Mouse (Mus musculus): Measurements from ENCODE around the gene Lrrn4cl. TPM values are rescaled to one million over a fixed set of nuclear protein-coding genes. Genes with fewer than 3 reads are reported as not detected.

Gene Lrrn4cl
- polyA plus RNA-seq, 1 experiment = 0.37 TPM

GRCm38 (mm10) chr19:8897865-8898495, 47.4 kb downstream of the Lrrn4cl start, which contains the start of gene Ganab:
Gene Ganab, plus strand, starts transcription at chr19:8898071.
- TF ChIP-seq CTCF (IDR thresholded peaks at IDR 0.05; ENCODE audit: control insufficient read depth, insufficient read depth, insufficient replicate concordance, low read depth, low read length) (no peak), POLR2A (IDR thresholded peaks at IDR 0.05; ENCODE audit: control insufficient read depth, low read depth, low read length) (peak; percentile 93)
- H3K36me3 ChIP-seq (ENCODE audit: control insufficient read depth, insufficient read depth, low read length) = peaks cover 2% of the 10 kb centered on the region
- H3K4me1 ChIP-seq (ENCODE audit: control insufficient read depth, insufficient read depth, low read length) = peaks cover 14% of the 10 kb centered on the region
- peak within 1 kb of the TSS; percentile 80 for H3K27ac ChIP-seq (ENCODE audit: control insufficient read depth, insufficient read depth, low read depth, low read length)
- H3K4me3 ChIP-seq (ENCODE audit: control insufficient read depth, low read depth, low read length) = peak within 1 kb of the TSS; percentile 92
- no peaks in the 10 kb centered on the region for H3K27me3 ChIP-seq (ENCODE audit: control insufficient read depth, insufficient read depth, low read length)

GRCm38 (mm10) chr19:8898576-8898975, 48.0 kb downstream of the Lrrn4cl start:
- Histone ChIP-seq H3K27ac (ENCODE audit: control insufficient read depth, insufficient read depth, low read depth, low read length) (peak overlapping the region; percentile 80), H3K4me1 (ENCODE audit: control insufficient read depth, insufficient read depth, low read length) (peaks cover 13% of the 10 kb centered on the region), H3K4me3 (ENCODE audit: control insufficient read depth, low read depth, low read length) (peak overlapping the region; percentile 92), H3K36me3 (ENCODE audit: control insufficient read depth, insufficient read depth, low read length) (peaks cover 2% of the 10 kb centered on the region), H3K27me3 (ENCODE audit: control insufficient read depth, insufficient read depth, low read length) (no peaks in the 10 kb centered on the region)
- TF ChIP-seq CTCF (IDR thresholded peaks at IDR 0.05; ENCODE audit: control insufficient read depth, insufficient read depth, insufficient replicate concordance, low read depth, low read length) (no peak), POLR2A (IDR thresholded peaks at IDR 0.05; ENCODE audit: control insufficient read depth, low read depth, low read length) (no peak)

GRCm38 (mm10) chr19:8899079-8899478, 48.5 kb downstream of the Lrrn4cl start:
- Histone ChIP-seq H3K36me3 (ENCODE audit: control insufficient read depth, insufficient read depth, low read length) (peaks cover 2% of the 10 kb centered on the region), H3K4me1 (ENCODE audit: control insufficient read depth, insufficient read depth, low read length) (peaks cover 10% of the 10 kb centered on the region), H3K4me3 (ENCODE audit: control insufficient read depth, low read depth, low read length) (no peak overlapping the region), H3K27me3 (ENCODE audit: control insufficient read depth, insufficient read depth, low read length) (no peaks in the 10 kb centered on the region), H3K27ac (ENCODE audit: control insufficient read depth, insufficient read depth, low read depth, low read length) (no peak overlapping the region)
- TF ChIP-seq CTCF (IDR thresholded peaks at IDR 0.05; ENCODE audit: control insufficient read depth, insufficient read depth, insufficient replicate concordance, low read depth, low read length) (no peak), POLR2A (IDR thresholded peaks at IDR 0.05; ENCODE audit: control insufficient read depth, low read depth, low read length) (no peak)

- Histone ChIP-seq H3K4me3 (ENCODE audit: control insufficient read depth, low read depth, low read length) (no peak overlapping the region), H3K36me3 (ENCODE audit: control insufficient read depth, insufficient read depth, low read length) (peaks cover 2% of the 10 kb centered on the region), H3K4me1 (ENCODE audit: control insufficient read depth, insufficient read depth, low read length) (no peaks in the 10 kb centered on the region; the same call in 1 of the 2 replicates), H3K27me3 (ENCODE audit: control insufficient read depth, insufficient read depth, low read length) (no peaks in the 10 kb centered on the region), H3K27ac (ENCODE audit: control insufficient read depth, insufficient read depth, low read depth, low read length) (no peak overlapping the region)
- TF ChIP-seq POLR2A (IDR thresholded peaks at IDR 0.05; ENCODE audit: control insufficient read depth, low read depth, low read length) (no peak), CTCF (IDR thresholded peaks at IDR 0.05; ENCODE audit: control insufficient read depth, insufficient read depth, insufficient replicate concordance, low read depth, low read length) (no peak)
Observed at GRCm38 (mm10) chr19:8903412-8903811, 52.8 kb downstream of the Lrrn4cl start.

Other genes with a start within 250 kb of the Lrrn4cl start
- gene Slc22a6, start 232.7 kb upstream of the Lrrn4cl start, polyA plus RNA-seq (2012; rRNA removed) = not detected in 2 replicates
- 0.58 and 0.99 TPM in 2 replicates for gene Chrm1, start 187.0 kb upstream of the Lrrn4cl start, polyA plus RNA-seq (2012; rRNA removed)
- gene Slc3a2, start 127.4 kb upstream of the Lrrn4cl start, polyA plus RNA-seq (2012; rRNA removed) = 111 and 121 TPM in 2 replicates
- gene Wdr74, start 114.9 kb upstream of the Lrrn4cl start, polyA plus RNA-seq (2012; rRNA removed) = 18.3 and 21.8 TPM in 2 replicates
- 670 and 676 TPM in 2 replicates for gene 1700092M07Rik, start 110.0 kb upstream of the Lrrn4cl start, polyA plus RNA-seq (2012; rRNA removed)
- gene Stx5a, start 109.4 kb upstream of the Lrrn4cl start, polyA plus RNA-seq (2012; rRNA removed) = 61.5 and 62.8 TPM in 2 replicates
- gene Nxf1, start 93.7 kb upstream of the Lrrn4cl start, polyA plus RNA-seq (2012; rRNA removed) = 166 and 174 TPM in 2 replicates
- gene Tmem223, start 79.8 kb upstream of the Lrrn4cl start, polyA plus RNA-seq (2012; rRNA removed) = 15.8 and 17.0 TPM in 2 replicates
- 29.7 and 30.8 TPM in 2 replicates for gene Tmem179b, start 76.3 kb upstream of the Lrrn4cl start, polyA plus RNA-seq (2012; rRNA removed)
- 28.1 and 36.2 TPM in 2 replicates for gene Taf6l, start 64.4 kb upstream of the Lrrn4cl start, polyA plus RNA-seq (2012; rRNA removed)
- gene Polr2g, start 52.2 kb upstream of the Lrrn4cl start, polyA plus RNA-seq (2012; rRNA removed) = 38.4 and 48.4 TPM in 2 replicates
- 40.5 and 44.2 TPM in 2 replicates for gene Zbtb3, start 48.2 kb upstream of the Lrrn4cl start, polyA plus RNA-seq (2012; rRNA removed)
- 6.8 and 7.9 TPM in 2 replicates for gene Ttc9c, start 31.4 kb upstream of the Lrrn4cl start, polyA plus RNA-seq (2012; rRNA removed)
- gene Hnrnpul2, start 30.8 kb upstream of the Lrrn4cl start, polyA plus RNA-seq (2012; rRNA removed) = 12.9 and 14.9 TPM in 2 replicates
- gene AC129217.1, start 21.0 kb upstream of the Lrrn4cl start, polyA plus RNA-seq (2012; rRNA removed) = 0.64 and 1.9 TPM in 2 replicates
- gene Bscl2, start 13.3 kb upstream of the Lrrn4cl start, polyA plus RNA-seq (2012; rRNA removed) = 743 and 750 TPM in 2 replicates
- gene Gng3, start 11.6 kb upstream of the Lrrn4cl start, polyA plus RNA-seq (2012; rRNA removed) = 2.0 and 2.4 TPM in 2 replicates
- gene Ubxn1, start 20.7 kb downstream of the Lrrn4cl start, polyA plus RNA-seq (2012; rRNA removed) = 83.7 and 92.2 TPM in 2 replicates
- 40.0 and 41.0 TPM in 2 replicates for gene Uqcc3, start 30.2 kb downstream of the Lrrn4cl start, polyA plus RNA-seq (2012; rRNA removed)
- gene Lbhd1, start 33.0 kb downstream of the Lrrn4cl start, polyA plus RNA-seq (2012; rRNA removed) = 1.1 and 1.9 TPM in 2 replicates
- gene Gm49403, start 33.2 kb downstream of the Lrrn4cl start, polyA plus RNA-seq (2012; rRNA removed) = not detected in 2 replicates
- 48.2 and 48.4 TPM in 2 replicates for gene 1810009A15Rik, start 38.1 kb downstream of the Lrrn4cl start, polyA plus RNA-seq (2012; rRNA removed)
- gene Gm49416, start 38.2 kb downstream of the Lrrn4cl start, polyA plus RNA-seq (2012; rRNA removed) = 1.1 TPM in 1 of 2 replicates, not detected in the other
- 6.6 and 6.7 TPM in 2 replicates for gene Ints5, start 42.2 kb downstream of the Lrrn4cl start, polyA plus RNA-seq (2012; rRNA removed)
- gene Ganab, start 47.3 kb downstream of the Lrrn4cl start, polyA plus RNA-seq (2012; rRNA removed) = 49.9 and 57.0 TPM in 2 replicates
- 19.5 and 20.4 TPM in 2 replicates for gene B3gat3, start 69.6 kb downstream of the Lrrn4cl start, polyA plus RNA-seq (2012; rRNA removed)
- gene Rom1, start 78.6 kb downstream of the Lrrn4cl start, polyA plus RNA-seq (2012; rRNA removed) = 11.6 and 13.7 TPM in 2 replicates
- 4.9 and 5.7 TPM in 2 replicates for gene Eml3, start 78.8 kb downstream of the Lrrn4cl start, polyA plus RNA-seq (2012; rRNA removed)
- gene Mta2, start 91.1 kb downstream of the Lrrn4cl start, polyA plus RNA-seq (2012; rRNA removed) = 14.0 and 14.5 TPM in 2 replicates
- gene Tut1, start 103.1 kb downstream of the Lrrn4cl start, polyA plus RNA-seq (2012; rRNA removed) = 38.2 and 38.6 TPM in 2 replicates
- gene Eef1g, start 116.3 kb downstream of the Lrrn4cl start, polyA plus RNA-seq (2012; rRNA removed) = 442 and 506 TPM in 2 replicates
- 1.6 and 2.3 TPM in 2 replicates for gene Ahnak, start 138.5 kb downstream of the Lrrn4cl start, polyA plus RNA-seq (2012; rRNA removed)
- 0.41 TPM in 1 of 2 replicates, not detected in the other for gene Scgb1a1, start 237.2 kb downstream of the Lrrn4cl start, polyA plus RNA-seq (2012; rRNA removed)

Data from testis, adult 2 months (tissue).